Mouse (Mus musculus) left cerebral cortex, adult 18-20 months (tissue): ENCODE data around the gene Acot6. TPM values are rescaled to one million over a fixed set of nuclear protein-coding genes. Genes with fewer than 3 reads are reported as not detected.
"Not testable (repeated sequence)": the region's sequence is repeated elsewhere in the genome, so short reads cannot be mapped to it uniquely, and the experiment has no call there.

ENCODE experiments used
- DNase-seq, 2 experiments: peaks; one replicate each; pipeline ENCODE4 v3.0.0; 2021 to 2022; ENCODE audit warnings: low spot score in 2 of 2, mixed read lengths in 1 of 2
- long read RNA-seq, 2 experiments: library from polyadenylated mRNA; stranded (forward); transcript quantifications; one replicate each; pipeline ENCODE4 v2.0.0; 2021
- total RNA-seq, 2 experiments: library from RNA; stranded (reverse); gene quantifications; 2 replicates each; pipeline ENCODE4 v1.2.3; 2021

Gene Acot6
- total RNA-seq, result 1 to 10 TPM; 4.3 TPM
- long read RNA-seq, experiment 1, partial matches to known transcripts, result 0 of 3 reads
- long read RNA-seq, experiment 1, other reads (novel, unspliced or antisense), result 0 of 3 reads
- long read RNA-seq, experiment 2, partial matches to known transcripts, result 0 of 2 reads
- long read RNA-seq, experiment 2, other reads (novel, unspliced or antisense), result 0 of 2 reads

DNA sequence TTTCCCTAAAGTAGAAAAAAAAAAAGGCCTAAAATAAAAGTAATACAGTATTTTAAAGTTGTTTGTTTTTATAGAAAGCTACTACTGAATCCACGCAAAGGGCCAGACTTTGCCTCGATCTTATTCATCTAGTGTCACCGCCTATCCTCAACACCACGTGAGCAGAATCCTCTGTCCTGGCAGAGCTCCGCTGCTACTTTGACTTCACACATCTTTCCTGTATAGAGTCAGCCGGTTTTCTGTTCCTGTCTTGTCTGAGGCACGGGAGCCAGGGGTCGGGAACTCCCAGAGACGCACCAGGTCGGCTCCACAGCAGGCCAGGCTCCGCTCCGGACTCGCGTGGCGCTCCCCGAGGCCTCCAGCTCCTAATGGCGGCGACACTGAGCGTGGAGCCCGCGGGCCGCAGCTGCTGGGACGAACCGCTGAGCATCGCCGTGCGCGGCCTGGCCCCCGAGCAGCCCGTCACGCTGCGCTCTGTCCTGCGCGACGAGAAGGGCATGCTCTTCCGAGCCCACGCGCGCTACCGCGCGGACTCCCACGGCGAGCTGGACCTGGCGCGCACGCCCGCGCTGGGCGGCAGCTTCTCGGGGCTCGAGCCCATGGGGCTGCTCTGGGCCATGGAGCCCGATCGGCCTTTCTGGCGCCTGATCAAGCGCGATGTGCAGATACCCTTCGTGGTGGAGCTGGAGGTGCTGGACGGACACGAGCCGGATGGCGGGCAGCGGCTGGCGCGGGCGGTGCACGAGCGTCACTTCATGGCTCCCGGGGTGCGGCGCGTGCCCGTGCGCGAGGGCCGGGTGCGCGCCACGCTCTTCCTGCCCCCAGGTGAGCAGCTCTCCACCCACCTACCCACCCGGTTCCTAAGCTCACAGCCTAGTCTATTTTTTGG lies at the start of gene Acot6:
Gene Acot6 (plus strand): TSS at position 51 of the 889 bp plus-strand sequence.
- peak; percentile 36 to 39 for DNase-seq

DNA sequence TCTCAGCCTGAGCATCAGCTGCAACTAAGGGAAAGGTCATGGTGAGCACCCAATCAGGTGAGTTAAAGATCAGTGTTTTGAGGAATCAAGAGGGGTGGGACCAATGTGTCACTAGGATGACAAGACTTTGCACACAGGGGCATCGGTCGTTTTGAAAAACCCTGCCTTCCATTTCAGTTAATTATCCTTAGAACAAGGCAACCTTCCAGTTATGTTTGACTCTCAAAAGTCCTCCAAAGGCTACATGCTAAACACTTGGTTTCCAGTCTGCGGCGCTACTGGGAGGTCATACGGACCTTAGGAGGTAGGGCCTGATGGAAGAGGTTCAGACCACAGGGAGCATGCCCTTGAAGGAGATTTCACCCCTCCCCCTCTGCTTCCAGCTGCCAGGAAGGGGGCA lies 49.7 kb upstream of the Acot6 start:
- DNase-seq, result not testable (repeated sequence)

DNA sequence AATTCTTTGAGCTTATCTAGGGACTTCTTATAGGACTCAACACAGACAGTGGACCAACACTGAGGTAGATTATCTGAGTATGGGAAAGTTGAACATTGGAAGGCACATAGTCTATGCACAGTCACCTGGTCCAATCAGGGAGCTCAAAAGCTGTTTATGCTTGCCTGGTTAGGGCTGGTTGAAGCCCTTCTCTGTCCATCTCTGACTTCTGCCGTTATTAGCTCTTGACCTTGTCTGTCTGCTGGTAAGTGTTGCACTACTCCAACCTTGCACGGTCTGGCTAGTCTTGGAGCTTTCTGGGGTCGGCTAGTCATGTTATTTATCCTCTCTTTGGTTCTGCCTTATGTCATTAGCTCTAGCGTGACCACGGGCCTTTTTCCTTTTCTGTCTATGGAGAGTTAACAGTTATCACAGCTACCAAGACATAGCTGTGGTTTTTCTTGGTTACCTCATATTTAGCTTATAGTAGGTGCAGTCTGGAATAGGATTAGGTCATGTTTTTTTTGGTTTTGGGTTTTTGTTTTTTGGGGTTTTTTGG lies 48.4 kb upstream of the Acot6 start, which contains the start of gene Acot3:
Gene Acot3 (plus strand): TSS at position 208 of the 538 bp plus-strand sequence.
- DNase-seq, result no peak

DNA sequence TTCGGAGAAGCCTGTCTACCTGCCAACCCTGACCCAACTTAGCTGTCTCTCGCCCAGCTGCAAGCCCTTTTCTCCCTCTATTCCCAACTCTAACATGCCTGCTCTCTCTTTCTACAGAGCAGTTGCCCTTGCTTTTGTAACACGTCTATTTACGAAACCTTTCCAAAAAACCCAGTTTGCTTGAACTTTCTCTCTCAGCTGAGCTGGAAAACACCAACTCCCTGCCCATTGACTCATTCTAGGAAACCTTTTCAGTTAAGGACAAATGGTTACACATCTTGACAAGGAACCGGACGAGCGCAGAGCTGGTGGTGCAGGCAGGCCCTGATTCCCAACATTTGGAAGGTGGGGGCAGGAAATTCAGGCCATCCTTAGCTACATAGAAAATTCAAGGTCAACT lies 47.8 kb upstream of the Acot6 start:
- DNase-seq, result no peak

DNA sequence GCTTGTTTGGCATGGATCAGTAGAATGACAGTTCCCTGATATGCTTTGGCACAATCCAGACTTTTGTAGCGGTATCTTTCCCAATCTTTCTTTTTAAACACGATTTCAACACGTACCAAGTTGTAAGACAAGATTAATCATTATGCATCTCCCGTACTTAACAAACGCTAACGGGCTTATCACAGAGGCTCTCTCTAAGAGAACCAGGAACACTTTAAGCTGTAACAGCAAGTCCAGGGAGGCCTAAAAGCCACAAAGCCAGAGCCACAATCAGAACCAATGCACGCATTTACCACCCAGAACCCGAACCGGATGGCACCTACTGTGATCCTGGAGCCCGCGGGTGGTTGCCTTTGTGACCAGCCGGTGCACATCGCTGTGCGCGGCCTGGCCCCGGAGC lies 47.3 kb upstream of the Acot6 start:
- DNase-seq, result peak in 1 of 2 experiments; percentile 38

DNA sequence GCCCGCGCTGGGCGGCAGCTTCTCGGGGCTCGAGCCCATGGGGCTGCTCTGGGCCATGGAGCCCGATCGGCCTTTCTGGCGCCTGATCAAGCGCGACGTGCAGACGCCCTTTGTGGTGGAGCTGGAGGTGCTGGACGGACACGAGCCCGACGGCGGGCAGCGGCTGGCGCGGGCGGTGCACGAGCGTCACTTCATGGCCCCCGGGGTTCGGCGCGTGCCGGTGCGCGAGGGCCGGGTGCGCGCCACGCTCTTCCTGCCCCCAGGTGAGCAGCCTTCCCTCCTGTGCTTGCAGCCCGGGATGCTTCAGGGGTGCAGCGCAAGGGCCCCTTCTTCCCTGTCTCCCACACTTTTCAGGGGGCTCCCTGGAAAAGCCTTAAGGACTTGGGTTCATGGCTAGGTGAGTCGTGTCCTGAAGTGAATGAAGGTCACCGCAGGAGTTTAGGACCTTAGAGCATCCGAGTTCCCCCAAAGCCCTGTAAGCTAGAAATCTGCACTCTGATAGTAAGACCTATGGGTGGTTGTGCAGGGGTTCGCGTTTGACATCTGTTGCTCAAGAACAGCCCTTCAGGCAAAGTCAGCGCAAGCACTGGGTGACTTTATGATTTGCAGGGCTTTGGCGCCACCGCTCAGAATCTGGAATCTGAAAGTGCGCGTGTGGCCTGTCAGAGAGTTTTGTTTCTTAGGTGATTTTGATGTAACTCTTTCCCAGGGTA lies 46.6 kb upstream of the Acot6 start:
- DNase-seq, result peak in 1 of 2 experiments; percentile 27

DNA sequence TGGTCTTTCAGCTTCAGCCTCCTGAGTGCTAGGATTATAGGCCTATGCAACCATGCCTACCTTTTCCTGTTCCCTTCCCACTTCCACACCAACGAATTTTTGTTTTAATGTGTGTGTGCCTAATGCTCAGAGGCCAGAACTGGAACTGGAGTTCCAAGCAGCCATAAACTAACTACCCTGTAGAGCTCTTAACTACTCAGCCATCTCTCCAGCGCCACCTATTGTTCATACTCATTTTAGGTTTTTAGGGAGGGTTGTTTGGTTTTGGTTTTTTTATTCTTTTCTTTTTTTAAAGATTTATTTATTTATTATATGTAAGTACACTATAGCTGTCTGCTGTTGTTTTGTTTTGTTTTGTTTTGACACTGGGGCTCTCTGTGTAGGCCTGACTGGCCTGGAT lies 39.5 kb upstream of the Acot6 start:
- no peak for DNase-seq

DNA sequence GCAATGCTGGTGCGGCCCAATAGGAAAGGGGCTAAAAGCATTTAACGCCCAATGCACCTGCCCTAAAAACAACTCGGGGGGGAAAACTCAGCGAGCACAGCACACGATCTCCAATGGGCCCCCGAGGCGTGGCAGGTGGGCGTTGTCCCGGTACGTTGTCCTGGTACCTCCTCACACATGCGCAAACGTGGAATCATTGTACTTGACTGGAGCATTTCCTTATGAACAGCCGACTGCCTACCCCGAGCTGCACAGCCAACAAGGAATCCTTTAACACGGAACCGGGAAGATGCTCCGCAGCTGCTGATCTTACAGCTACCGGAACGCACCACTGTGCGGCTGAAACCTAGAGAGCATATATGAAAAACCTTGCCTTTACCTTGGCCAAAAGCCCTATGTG lies 38.1 kb upstream of the Acot6 start:
- no peak for DNase-seq

DNA sequence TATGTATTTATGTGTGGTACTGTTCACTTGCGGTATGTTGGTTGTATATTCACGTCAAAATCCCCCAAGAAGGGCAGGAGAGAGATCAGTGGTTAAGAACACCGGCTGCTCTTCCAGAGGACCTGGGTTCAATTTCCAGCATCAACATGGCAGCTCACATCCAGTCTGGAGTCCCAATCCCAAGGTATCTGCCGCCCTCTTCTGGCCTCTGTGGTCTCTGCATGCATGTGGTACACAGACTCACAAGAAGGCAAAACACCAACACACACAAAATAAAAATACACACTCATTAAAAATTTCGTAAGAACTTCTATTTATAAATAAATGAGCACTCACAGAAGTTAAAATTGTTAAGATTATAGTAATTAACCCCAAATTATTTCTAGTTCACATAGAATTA lies 37.2 kb upstream of the Acot6 start:
- DNase-seq, result no peak

DNA sequence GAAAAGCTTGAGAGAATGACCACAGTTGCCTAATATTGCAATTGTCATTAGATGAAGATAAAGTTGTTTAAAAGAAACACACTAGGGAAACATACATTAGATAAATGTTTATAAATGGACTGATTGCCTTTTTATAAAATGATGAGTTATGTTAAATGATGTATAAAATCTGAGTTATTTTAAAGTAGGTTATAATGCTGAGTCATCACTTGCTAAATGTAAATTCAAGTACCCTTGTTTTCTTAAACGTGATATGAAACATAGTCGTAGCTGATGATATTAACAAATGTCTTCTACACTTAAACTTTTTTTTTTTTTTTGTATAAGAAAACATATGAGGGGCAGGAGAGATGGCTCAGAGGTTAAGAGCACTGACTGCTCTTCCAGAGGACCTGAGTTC lies 36.6 kb upstream of the Acot6 start:
- no peak for DNase-seq

DNA sequence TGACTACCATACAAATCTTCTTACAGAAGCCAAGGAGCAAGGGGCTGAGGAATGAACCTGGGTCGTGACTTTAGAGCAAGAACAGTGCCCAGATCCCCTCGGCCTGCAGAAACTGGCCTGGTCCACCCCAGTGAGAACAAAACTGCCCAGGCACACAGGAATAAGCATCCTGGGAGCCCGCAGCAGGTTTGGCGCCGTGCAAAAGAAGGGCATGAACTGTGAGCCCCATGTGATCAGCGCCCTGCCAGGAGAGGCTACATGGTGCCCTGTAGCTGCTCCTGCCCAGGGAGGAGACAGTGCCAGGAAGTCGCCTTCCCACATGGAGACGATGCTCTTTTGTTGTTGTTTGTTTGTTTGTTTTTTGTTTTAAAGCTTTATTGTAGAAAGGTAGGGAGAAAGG lies 35.8 kb upstream of the Acot6 start:
- no peak for DNase-seq

DNA sequence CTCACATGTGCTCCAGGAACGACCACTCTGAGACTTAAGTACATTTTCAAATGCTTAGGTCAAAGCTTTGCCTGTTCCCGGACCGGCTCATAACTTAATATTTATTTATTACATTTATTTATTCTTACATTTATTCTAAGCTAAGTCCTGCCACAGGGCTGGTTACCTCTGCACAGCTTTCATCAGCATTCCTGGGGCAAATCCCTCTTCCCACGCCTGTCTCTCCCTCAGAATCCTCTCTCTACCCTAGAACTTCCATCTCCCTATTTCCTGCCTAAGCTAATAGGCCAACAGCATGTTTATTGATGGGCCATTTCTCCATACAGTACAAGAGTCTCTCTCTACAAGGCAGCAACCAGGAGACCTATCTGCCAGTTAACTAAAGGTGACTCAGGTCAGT lies 32.7 kb upstream of the Acot6 start:
- DNase-seq, result no peak

DNA sequence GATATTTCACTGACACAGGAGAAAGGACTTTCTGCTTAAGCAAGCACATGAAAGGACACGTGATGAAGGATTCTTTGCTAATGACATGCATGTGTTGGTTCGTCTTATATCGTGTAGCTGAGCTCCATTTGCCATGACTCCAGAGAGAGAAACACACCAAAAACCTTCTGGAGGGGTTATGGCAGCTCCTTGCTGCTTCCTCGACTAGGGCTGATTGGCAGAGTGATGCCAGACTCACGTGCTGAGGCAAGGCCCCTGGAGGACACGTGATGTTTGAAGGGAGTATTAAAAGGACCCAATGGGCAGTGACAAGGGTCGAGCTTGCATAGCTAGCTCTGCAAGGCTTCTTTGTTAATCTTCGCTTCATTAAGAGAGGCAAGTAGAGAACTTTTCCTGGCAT lies 32.2 kb upstream of the Acot6 start:
- no peak for DNase-seq

DNA sequence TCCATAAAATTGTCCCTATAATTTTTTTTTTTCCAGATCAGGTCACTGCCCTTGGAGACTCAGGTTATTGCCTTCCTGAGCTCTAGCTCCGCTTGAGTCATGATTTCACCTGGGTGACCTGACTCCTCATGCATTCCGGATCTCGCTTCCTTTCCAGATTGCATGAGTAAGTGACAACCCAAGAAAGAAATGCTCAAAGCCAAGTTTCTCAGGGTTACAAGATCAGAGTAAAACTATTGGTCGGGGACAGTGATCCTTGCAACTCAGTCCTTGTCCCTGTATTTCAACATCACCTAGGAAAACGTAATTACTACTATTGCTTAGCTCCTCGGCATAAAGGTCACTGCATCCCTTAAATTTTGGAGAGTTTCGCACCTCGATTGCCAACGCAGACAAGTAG lies 31.5 kb upstream of the Acot6 start, which contains the start of gene Acot5:
Gene Acot5 (plus strand): TSS at position 340 of the 400 bp plus-strand sequence.
- DNase-seq, result no peak

DNA sequence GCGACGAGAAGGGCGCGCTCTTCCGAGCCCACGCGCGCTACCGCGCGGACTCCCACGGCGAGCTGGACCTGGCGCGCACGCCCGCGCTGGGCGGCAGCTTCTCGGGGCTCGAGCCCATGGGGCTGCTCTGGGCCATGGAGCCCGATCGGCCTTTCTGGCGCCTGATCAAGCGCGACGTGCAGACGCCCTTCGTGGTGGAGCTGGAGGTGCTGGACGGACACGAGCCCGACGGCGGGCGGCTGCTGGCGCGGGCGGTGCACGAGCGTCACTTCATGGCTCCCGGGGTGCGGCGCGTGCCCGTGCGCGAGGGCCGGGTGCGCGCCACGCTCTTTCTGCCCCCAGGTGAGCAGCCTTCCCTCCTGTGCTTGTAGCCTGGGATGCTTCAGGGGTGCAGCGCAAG lies 30.9 kb upstream of the Acot6 start:
- peak; percentile 28 to 52 for DNase-seq

DNA sequence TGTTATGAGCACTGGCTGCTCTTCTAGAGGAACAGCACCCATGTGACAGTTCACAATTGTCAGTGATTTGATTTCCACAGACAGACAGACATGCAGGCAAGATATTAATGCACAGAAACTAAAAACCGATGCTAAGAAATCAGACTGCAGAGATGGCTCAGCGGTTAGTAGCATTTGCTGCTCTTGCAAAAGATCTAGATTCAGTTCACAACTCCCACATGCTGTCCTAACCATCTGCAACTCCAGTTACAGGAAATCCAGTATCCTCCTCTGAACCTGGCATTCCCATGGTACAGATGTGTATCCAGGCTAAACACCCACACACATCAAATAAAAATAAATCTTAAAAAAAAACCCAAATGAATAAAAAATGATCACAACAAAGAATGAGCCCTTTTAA lies 28.8 kb upstream of the Acot6 start:
- DNase-seq, result peak; percentile 25 to 61

DNA sequence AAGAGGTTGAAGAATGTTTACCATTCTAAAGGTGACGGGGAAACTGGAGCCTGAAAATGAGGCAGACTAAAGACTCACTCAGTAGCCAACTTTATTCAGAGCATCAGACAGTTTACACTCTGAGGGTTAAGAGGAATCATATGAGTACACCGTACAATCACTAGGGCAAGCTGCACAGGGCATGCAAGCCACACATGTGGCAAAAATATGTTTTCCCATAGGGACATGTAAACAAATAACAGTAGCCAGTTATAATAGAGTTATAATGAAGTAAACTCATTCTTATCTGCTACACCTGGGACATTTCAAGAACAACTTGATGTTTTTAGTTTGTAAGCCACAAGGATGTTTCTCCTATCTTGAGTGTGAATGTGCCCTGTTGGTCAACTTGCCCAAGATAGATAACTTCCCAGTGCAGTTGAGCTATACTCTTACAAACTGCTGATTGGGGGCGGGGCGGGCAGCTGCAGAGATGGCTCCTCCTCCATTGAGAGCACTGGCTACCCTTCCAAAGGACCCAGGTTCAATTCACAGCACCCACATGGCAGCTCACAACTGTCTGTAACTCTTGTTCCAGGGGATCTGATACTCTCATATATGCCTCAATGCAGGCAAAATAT lies 23.0 kb upstream of the Acot6 start:
- DNase-seq, result no peak

DNA sequence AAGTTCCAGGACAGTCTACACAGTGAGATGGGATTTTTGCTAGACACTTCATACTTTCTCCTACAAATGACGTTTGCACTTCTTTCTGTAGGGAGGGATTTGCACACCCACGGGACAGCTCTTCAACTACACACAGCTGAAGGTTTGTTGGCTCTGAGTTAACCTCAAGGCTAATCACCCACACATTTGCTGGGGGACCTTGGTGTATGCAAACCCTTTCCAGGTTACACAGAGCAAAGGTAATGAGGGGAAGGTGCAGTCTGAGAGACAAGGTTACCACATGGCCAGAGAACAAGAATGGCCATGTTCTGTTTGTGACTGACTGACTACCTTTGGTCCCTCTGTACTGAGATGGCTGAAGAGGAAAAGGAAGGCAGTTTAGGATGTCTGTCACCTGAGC lies 16.6 kb upstream of the Acot6 start:
- no peak for DNase-seq

DNA sequence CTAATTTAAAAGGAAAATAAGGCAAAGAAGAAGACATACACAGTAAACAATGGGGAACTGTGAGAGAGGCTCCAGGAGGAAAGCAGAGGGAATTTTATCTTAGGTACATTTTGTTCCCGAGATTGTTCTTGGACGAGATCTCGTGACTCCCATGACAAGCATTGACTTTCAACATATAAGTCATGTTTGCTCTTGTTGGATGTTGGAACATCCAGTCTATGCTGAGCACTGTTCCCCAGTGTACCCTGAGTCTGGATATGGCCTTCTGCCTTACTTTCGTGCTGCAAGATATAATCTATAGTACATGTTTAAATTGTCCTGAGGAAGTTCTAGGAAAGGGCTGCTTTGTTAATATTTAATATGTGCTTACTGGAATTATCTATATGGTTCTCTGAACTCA lies 15.9 kb upstream of the Acot6 start:
- DNase-seq, result no peak

DNA sequence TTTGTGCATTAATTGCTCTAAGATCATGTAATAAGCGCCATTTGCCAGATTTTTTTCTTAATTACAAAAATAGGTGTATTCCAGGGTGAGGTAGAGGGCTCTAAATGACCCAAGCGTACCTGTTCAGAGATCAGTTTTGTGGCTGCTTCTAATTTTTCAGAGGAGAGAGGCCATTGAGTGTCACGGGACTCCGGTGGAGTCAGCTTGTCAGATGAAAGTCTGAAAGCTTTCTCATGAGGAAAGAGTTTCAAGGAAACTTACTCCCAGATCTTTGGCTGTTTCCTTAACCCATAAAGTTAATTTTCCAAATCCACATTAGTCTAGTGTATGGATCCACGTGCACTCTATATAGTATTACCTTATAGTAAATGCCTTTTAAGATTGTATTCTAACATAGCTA lies 5.8 kb upstream of the Acot6 start:
- DNase-seq, result not testable (repeated sequence)

DNA sequence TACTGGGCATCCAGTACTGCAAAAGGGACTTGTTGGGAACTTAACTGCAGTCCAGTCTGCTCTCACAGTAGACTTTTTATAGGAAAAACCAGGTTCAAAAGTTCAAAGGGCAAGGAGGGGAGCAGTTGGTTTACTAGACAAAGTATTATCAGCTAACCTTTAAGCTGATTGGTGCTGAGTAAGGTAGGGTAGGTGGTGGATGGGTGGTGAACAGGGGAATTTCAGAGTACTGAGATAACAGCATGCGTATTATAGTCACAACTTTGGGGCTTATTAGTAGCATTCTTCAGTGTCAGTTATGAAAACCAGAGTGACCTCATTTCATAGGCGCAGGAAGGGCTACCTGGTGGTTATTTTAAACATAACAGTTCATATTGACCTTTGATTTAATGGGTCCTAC lies 849 bp upstream of the Acot6 start:
- DNase-seq, result no peak
